Mouse (Mus musculus): ENCODE results near the gene Ica1. TPM values are rescaled to one million over a fixed set of nuclear protein-coding genes. Genes with fewer than 3 reads are reported as not detected.

Ica1 gene
- polyA plus RNA-seq, 1 experiment: 0.69 TPM

GRCm38 (mm10) chr6:8623045-8623444, 155.2 kb downstream of the Ica1 start:
- no peaks in the 10 kb centered on the region for H3K4me1 ChIP-seq (replicated peaks; ENCODE audit: control insufficient read depth, insufficient read depth, low read length)
- WGBS: 58% methylated on average over 3 of the region's 3 CpGs
- H3K36me3 ChIP-seq (ENCODE audit: control insufficient read depth, insufficient read depth, low read length): no peaks in the 10 kb centered on the region
- no peak for DNase-seq
- H3K4me3 ChIP-seq (ENCODE audit: control insufficient read depth, insufficient read depth, low read length): no peak overlapping the region
- no peaks in the 10 kb centered on the region for H3K27me3 ChIP-seq (ENCODE audit: control insufficient read depth, insufficient read depth, low read length)
- no peak overlapping the region for H3K27ac ChIP-seq (ENCODE audit: control insufficient read depth, insufficient read depth, low read length)
- TF ChIP-seq POLR2A (IDR thresholded peaks at IDR 0.05; ENCODE audit: control insufficient read depth, extremely low read depth, insufficient read depth, low read length, poor library complexity): no peak
- TF ChIP-seq CTCF (IDR thresholded peaks at IDR 0.05; ENCODE audit: borderline replicate concordance, control insufficient read depth, extremely low read depth, insufficient read depth, low read length, poor library complexity): no peak

- DNase-seq: no peak
- Histone ChIP-seq H3K27me3 (ENCODE audit: control insufficient read depth, insufficient read depth, low read length) (no peaks in the 10 kb centered on the region), H3K4me1 (replicated peaks; ENCODE audit: control insufficient read depth, insufficient read depth, low read length) (no peaks in the 10 kb centered on the region), H3K27ac (ENCODE audit: control insufficient read depth, insufficient read depth, low read length) (no peak overlapping the region), H3K4me3 (ENCODE audit: control insufficient read depth, insufficient read depth, low read length) (no peak overlapping the region), H3K36me3 (ENCODE audit: control insufficient read depth, insufficient read depth, low read length) (no peaks in the 10 kb centered on the region)
- TF ChIP-seq POLR2A (IDR thresholded peaks at IDR 0.05; ENCODE audit: control insufficient read depth, extremely low read depth, insufficient read depth, low read length, poor library complexity) (no peak), CTCF (IDR thresholded peaks at IDR 0.05; ENCODE audit: borderline replicate concordance, control insufficient read depth, extremely low read depth, insufficient read depth, low read length, poor library complexity) (no peak)
- WGBS: 88% methylated on average over 4 of the region's 4 CpGs
Observed at GRCm38 (mm10) chr6:8619582-8620350, 158.5 kb downstream of the Ica1 start.

- no peaks in the 10 kb centered on the region for H3K27me3 ChIP-seq (ENCODE audit: control insufficient read depth, insufficient read depth, low read length)
- no peaks in the 10 kb centered on the region for H3K36me3 ChIP-seq (ENCODE audit: control insufficient read depth, insufficient read depth, low read length)
- H3K4me1 ChIP-seq (replicated peaks; ENCODE audit: control insufficient read depth, insufficient read depth, low read length): no peaks in the 10 kb centered on the region
- TF ChIP-seq CTCF (IDR thresholded peaks at IDR 0.05; ENCODE audit: borderline replicate concordance, control insufficient read depth, extremely low read depth, insufficient read depth, low read length, poor library complexity) (no peak), POLR2A (IDR thresholded peaks at IDR 0.05; ENCODE audit: control insufficient read depth, extremely low read depth, insufficient read depth, low read length, poor library complexity) (no peak)
- no peak for DNase-seq
- 53% methylated on average over 2 of the region's 2 CpGs for WGBS
- H3K27ac ChIP-seq (ENCODE audit: control insufficient read depth, insufficient read depth, low read length): no peak overlapping the region
- no peak overlapping the region for H3K4me3 ChIP-seq (ENCODE audit: control insufficient read depth, insufficient read depth, low read length)
Observed at GRCm38 (mm10) chr6:8617369-8617768, 160.9 kb downstream of the Ica1 start.

GRCm38 (mm10) chr6:8591665-8592064, 186.6 kb downstream of the Ica1 start:
- Histone ChIP-seq H3K27ac (ENCODE audit: control insufficient read depth, insufficient read depth, low read length) (no peak overlapping the region), H3K36me3 (ENCODE audit: control insufficient read depth, insufficient read depth, low read length) (peaks cover 63% of the 10 kb centered on the region), H3K4me3 (ENCODE audit: control insufficient read depth, insufficient read depth, low read length) (no peak overlapping the region), H3K4me1 (replicated peaks; ENCODE audit: control insufficient read depth, insufficient read depth, low read length) (no peaks in the 10 kb centered on the region), H3K27me3 (ENCODE audit: control insufficient read depth, insufficient read depth, low read length) (no peaks in the 10 kb centered on the region)
- TF ChIP-seq POLR2A (IDR thresholded peaks at IDR 0.05; ENCODE audit: control insufficient read depth, extremely low read depth, insufficient read depth, low read length, poor library complexity): no peak
- TF ChIP-seq CTCF (IDR thresholded peaks at IDR 0.05; ENCODE audit: borderline replicate concordance, control insufficient read depth, extremely low read depth, insufficient read depth, low read length, poor library complexity): no peak
- WGBS: 96% methylated on average over 9 of the region's 9 CpGs
- DNase-seq: no peak

GRCm38 (mm10) chr6:8583892-8584291, 194.4 kb downstream of the Ica1 start:
- Histone ChIP-seq H3K4me3 (ENCODE audit: control insufficient read depth, insufficient read depth, low read length) (no peak overlapping the region), H3K36me3 (ENCODE audit: control insufficient read depth, insufficient read depth, low read length) (peaks cover 72% of the 10 kb centered on the region), H3K4me1 (replicated peaks; ENCODE audit: control insufficient read depth, insufficient read depth, low read length) (no peaks in the 10 kb centered on the region), H3K27ac (ENCODE audit: control insufficient read depth, insufficient read depth, low read length) (no peak overlapping the region), H3K27me3 (ENCODE audit: control insufficient read depth, insufficient read depth, low read length) (no peaks in the 10 kb centered on the region)
- DNase-seq: no peak
- TF ChIP-seq POLR2A (IDR thresholded peaks at IDR 0.05; ENCODE audit: control insufficient read depth, extremely low read depth, insufficient read depth, low read length, poor library complexity) (no peak), CTCF (IDR thresholded peaks at IDR 0.05; ENCODE audit: borderline replicate concordance, control insufficient read depth, extremely low read depth, insufficient read depth, low read length, poor library complexity) (no peak)
- WGBS: 98% methylated on average over 3 of the region's 3 CpGs

GRCm38 (mm10) chr6:8582377-8582776, 195.9 kb downstream of the Ica1 start:
- no peak overlapping the region for H3K27ac ChIP-seq (ENCODE audit: control insufficient read depth, insufficient read depth, low read length)
- DNase-seq: no peak
- TF ChIP-seq CTCF (IDR thresholded peaks at IDR 0.05; ENCODE audit: borderline replicate concordance, control insufficient read depth, extremely low read depth, insufficient read depth, low read length, poor library complexity) (no peak), POLR2A (IDR thresholded peaks at IDR 0.05; ENCODE audit: control insufficient read depth, extremely low read depth, insufficient read depth, low read length, poor library complexity) (no peak)
- H3K4me1 ChIP-seq (replicated peaks; ENCODE audit: control insufficient read depth, insufficient read depth, low read length): no peaks in the 10 kb centered on the region
- no peaks in the 10 kb centered on the region for H3K27me3 ChIP-seq (ENCODE audit: control insufficient read depth, insufficient read depth, low read length)
- no peak overlapping the region for H3K4me3 ChIP-seq (ENCODE audit: control insufficient read depth, insufficient read depth, low read length)
- 97% methylated on average over 9 of the region's 9 CpGs for WGBS
- H3K36me3 ChIP-seq (ENCODE audit: control insufficient read depth, insufficient read depth, low read length): peaks cover 64% of the 10 kb centered on the region

Other genes starting within 250 kb of the Ica1 start
- 0.06 and 0.11 TPM in 2 replicates for gene Nxph1, start 169.9 kb upstream of the Ica1 start, polyA plus RNA-seq (2012; rRNA removed)

All from thymus, adult 2 months (tissue).